8 mouse cellular contexts compared by ENCODE assay signal in the genomic region with DNA sequence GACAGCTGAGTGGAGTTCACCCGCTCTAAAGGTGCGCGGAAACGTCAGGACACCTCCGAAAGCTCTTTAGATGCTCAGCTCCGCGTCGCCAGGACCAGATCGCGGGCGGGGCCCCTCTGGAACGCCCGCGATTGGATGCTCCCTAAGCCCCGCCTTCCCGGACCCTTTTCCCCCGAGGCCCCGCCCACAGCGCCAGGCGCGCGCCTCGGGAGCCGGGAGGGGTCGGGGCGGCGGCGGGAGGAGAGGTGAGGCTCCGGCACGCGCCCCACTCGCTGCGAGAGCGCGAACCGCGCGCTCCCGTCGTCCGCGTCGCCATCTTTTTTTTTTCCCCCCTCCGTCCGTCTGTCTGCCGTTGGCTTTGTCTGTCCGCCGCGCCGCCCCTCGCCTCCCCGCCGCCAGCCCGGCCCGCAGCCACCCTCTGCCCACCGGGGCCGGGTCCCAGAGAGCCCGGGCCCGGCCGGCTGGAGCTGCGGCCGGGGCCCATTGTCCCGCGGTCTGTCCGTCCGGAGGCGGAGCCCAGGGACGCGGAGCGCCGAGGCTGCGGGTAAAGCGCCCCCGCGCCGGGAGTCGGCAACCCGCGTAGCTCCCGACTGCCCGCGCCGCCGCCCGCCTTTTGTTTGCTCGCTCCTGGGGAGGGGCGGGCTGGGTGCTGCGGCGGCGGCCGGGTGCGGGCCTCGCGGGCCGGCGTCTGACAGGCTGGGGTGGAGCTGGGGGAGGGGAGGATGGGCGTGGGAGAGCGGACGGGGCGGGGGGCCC. TPM values are rescaled to one million over a fixed set of nuclear protein-coding genes. Genes with fewer than 3 reads are reported as not detected.
DNase-seq lines count a peak whose midpoint lies in the region; ATAC-seq and TF ChIP-seq lines count a peak whose summit lies in the region.

Gene Zfp821, plus strand, starts transcription at position 227 of the 756 bp plus-strand sequence.

- no peak for TF ChIP-seq CTCF in cortical plate, adult 2 months (IDR thresholded peaks at IDR 0.05; ENCODE audit: extremely low read depth, insufficient read depth, low read length)

- H3K27ac ChIP-seq in cortical plate, adult 2 months (ENCODE audit: insufficient read depth, low read length) = peak within 1 kb of the TSS; percentile 88

- DNase-seq in gastrocnemius, postnatal 10 days = peak; percentile 91
- peak; percentile 87 to 96 for DNase-seq in left cerebral cortex, postnatal 10 days (ENCODE audit: extremely low spot score in 1 of 2, low spot score in 2 of 2)
- DNase-seq in right cerebral cortex, postnatal 25 days = peak; percentile 96
- peak; percentile 91 to 93 for DNase-seq in urinary bladder, postnatal 4 days (ENCODE audit: low spot score in 2 of 2)

- H3K4me1 ChIP-seq in cortical plate, adult 2 months (ENCODE audit: control insufficient read depth, insufficient read depth, low read length) = 0 out of 2 replicates have a peak, but pooled peaks cover 1% of the 10 kb centered on the region

- peak within 1 kb of the TSS; percentile 51 for H3K4me3 ChIP-seq in cortical plate, adult 2 months (ENCODE audit: insufficient read depth, low read length)

- peak; percentile 58; the same call in 1 of the 2 replicates for TF ChIP-seq POLR2A in cortical plate, adult 2 months (IDR thresholded peaks at IDR 0.05; ENCODE audit: extremely low read depth, insufficient read depth, low read length)

- ATAC-seq in activated CD4-positive, CD25-positive, alpha-beta regulatory T cell, adult 4 months = peak; percentile 81
- ATAC-seq in inflammation-experienced regulatory T-cells, adult 6 months = peak; percentile 80
- peak; percentile 87 for ATAC-seq in megakaryocyte-erythroid progenitor cell, adult 5-6 weeks (replicated peaks; ENCODE audit: low FRiP score, low TSS enrichment, poor library complexity, severe bottlenecking)

- intact Hi-C loops in left cerebral cortex, postnatal 10 days (cut with DNase I) = no loop called here

RNA-seq across cellular contexts. Expression of gene Zfp821, which starts in this region (rescaled TPM):
- polyA plus RNA-seq in activated CD4-positive, CD25-positive, alpha-beta regulatory T cell, adult 4 months (2017; shearing (Covaris generic)) = 1 to 10 TPM; 5.1 to 5.5 TPM
- polyA plus RNA-seq in cortical plate, adult 2 months (2012; rRNA removed) = 47.6 and 56.1 TPM in 2 replicates
- total RNA-seq in gastrocnemius, postnatal 10 days (2021) = 1 to 10 TPM; 7.5 to 9.5 TPM
- 1 to 10 TPM; 3.5 to 9.7 (median 6.0) TPM for polyA plus RNA-seq in inflammation-experienced regulatory T-cells, adult 6 months (2017; shearing (Covaris generic))
- total RNA-seq in left cerebral cortex, postnatal 10 days (2021) = 10 to 100 TPM; 64.8 to 69.0 TPM
- 6.6 and 8.7 TPM in 2 replicates for total RNA-seq in megakaryocyte-erythroid progenitor cell, adult 5-6 weeks (2014; fragmentation: Nextera tagmentation)
- total RNA-seq in megakaryocyte-erythroid progenitor cell, adult 5-6 weeks (2017) = 7.3 and 10.2 TPM in 2 replicates

Comparison
In these comparisons a context has a peak if more than half of its experiments do, and no peak if none do; other contexts are left out.
1. Peak in every context shown above with its lines: DNase-seq, ATAC-seq, H3K4me3 ChIP-seq and H3K27ac ChIP-seq.
2. RNA of gene Zfp821 (total RNA-seq): 64.8 to 69.0 TPM in left cerebral cortex, postnatal 10 days; 7.5 to 9.5 TPM in gastrocnemius, postnatal 10 days and 6.6 to 10.2 TPM in megakaryocyte-erythroid progenitor cell, adult 5-6 weeks; every median in the first group is over 4 times any median in the second.